Mouse (Mus musculus): Measurements from ENCODE around the gene Actn4.

GRCm38 (mm10) chr7:28951764-28952163 lies 10.4 kb downstream of the Actn4 start:
- no peak for TF ChIP-seq GABPA (IDR thresholded peaks at IDR 0.05; ENCODE audit: low read depth, low read length)
- TF ChIP-seq MXI1 (IDR thresholded peaks at IDR 0.05; ENCODE audit: low read depth, low read length): no peak
- TF ChIP-seq GATA1 (IDR thresholded peaks at IDR 0.05; ENCODE audit: low read depth, low read length): no peak
- TF ChIP-seq HCFC1 (IDR thresholded peaks at IDR 0.05; ENCODE audit: low read depth, low read length): no peak
- no peak for TF ChIP-seq EP300 (IDR thresholded peaks at IDR 0.05; ENCODE audit: low read depth in 1 of 2, low read length in 2 of 2)
- TF ChIP-seq POLR2A (IDR thresholded peaks at IDR 0.05; ENCODE audit: control insufficient read depth in 1 of 2, insufficient read depth in 1 of 2, low read depth in 1 of 2, low read length in 2 of 2, poor library complexity in 1 of 2): no peak
- no peak for TF ChIP-seq USF1 (IDR thresholded peaks at IDR 0.05; ENCODE audit: low read depth, low read length)
- no peak for TF ChIP-seq RAD21 (IDR thresholded peaks at IDR 0.05; ENCODE audit: low read depth, low read length)
- no peak for TF ChIP-seq RCOR1 (IDR thresholded peaks at IDR 0.05; ENCODE audit: low read depth, low read length)
- TF ChIP-seq TBP (IDR thresholded peaks at IDR 0.05; ENCODE audit: low read depth, low read length): no peak
- no peak for TF ChIP-seq ELF1 (IDR thresholded peaks at IDR 0.05; ENCODE audit: low read depth, low read length)
- TF ChIP-seq ZNF384 (IDR thresholded peaks at IDR 0.05; ENCODE audit: low read depth, low read length): no peak

Data from MEL (cell line).